Mouse (Mus musculus): Measurements from ENCODE around the gene Mtx1.
A peak's percentile ranks its signal among the peaks of the same experiment; 100 is the strongest.

The Mtx1 gene

DNA sequence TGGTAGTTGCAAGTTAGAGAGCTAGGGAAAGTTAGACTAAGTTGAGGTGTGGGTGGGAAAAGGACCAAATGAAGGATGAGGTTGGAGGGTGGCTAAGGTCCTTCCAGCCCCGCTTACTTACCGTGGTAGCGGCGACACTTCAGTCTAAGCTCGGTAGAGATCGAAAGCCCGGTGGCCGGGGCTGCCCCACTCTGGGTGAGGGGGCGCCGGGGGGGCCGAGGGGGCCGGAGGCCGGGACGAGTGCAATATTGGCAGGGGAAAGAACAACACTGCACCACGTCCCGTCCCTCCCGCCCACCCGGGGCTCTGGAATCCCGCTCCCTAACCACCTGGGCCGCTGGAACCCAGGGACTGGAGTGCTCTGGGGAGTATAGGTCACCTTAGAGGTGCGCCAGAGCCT lies at the start of gene Mtx1:
Mtx1 (minus strand) TSS at position 189 of the 400 bp plus-strand sequence.
- DNase-seq (ENCODE audit: low read depth, low spot score): no peak

DNA sequence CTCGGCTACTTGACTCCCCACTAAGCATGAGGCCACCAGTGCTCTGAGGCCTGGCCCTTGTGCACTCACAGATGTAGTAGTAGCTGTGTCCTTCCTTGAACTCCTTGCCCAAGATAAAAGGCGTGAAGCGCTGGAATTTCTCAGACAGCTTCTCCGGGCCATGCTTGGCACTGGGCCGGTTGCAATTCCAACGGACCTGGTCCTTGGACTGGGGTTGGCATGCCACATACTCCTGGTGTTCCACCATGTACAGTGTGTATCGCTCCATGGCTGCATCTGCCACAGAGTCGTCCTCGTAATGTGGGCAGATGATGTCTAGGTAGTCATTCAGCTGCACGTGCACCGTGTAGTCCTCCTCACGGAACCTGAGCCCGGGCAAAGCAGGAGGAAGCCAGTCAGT lies 49.2 kb upstream of the Mtx1 start:
- DNase-seq (ENCODE audit: low read depth, low spot score): no peak

DNA sequence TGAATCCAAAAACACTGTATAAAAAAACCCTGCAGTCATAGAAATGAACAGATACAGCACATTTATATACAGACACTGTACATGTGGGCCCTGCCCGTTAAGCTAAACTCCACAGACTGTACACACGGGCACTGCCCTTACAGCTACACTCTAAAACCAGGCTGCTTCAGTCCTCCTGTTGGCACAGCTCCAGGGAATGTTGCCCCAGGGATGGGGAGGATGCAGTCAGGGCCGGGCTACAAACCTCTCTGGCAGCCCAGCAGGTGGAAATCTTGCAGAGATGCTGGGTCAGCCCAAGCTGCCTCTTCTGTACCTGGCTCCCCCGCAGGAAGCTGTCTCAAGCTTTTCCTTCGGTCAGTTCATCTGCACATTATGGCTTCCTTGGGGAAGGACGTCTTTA lies 44.9 kb upstream of the Mtx1 start:
- DNase-seq (ENCODE audit: low read depth, low spot score): no peak

DNA sequence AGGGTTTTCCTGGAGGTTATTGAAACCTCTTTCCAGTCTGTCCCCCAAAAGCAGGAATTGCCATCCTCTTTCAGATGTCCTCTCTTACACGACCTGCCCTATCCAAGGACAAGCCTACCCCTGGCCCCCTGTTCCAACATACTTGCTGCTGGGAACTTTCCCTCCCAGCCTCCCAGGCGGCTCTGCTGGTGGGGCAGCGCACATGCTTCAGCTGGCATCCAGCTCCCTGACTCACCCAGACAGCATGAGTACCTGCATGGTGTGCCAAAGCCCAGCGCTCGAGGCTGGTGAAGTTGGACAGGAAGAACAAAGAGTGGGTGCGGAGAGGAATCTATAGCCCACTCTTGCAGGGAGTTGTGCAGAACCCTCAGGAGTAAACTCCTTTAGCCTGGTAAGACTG lies 44.0 kb upstream of the Mtx1 start:
- no peak for DNase-seq (ENCODE audit: low read depth, low spot score)

DNA sequence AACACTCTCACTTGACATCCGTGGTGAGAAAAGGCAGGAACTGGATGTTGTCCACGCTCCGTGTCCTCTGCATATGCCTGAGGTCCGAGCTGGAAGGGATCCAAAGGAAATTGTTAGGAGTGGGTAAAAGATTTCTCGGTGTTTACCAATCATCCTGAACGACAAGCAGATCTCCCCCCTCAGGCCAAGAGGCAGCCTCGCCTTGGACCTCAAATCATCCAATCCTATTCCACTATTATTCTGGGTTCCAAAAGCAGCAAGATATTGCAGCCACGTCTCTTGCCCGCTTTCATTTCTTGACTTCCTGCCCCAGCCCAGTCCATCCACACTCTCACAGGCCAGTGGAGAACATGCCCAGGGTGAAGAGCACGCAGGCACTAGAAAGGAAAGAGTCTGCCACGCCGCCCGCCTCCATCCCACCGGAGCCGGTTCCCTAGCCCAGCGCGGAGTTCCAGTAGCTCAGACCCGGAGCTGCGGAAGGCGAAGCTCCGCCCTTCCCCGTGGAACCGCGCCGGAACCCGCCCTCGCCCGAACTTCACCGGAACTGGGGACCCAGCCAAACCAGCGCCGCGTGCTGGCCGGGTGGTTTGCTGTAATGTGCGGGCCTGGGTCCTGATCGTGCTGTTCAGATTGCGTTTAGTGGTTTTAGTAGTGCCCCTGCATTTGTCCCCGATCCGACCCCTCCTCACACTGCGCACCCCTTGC lies 43.3 kb upstream of the Mtx1 start, which contains the start of gene Slc50a1:
Slc50a1 (minus strand) TSS at position 520 of the 705 bp plus-strand sequence.
- no peak for DNase-seq (ENCODE audit: low read depth, low spot score)

DNA sequence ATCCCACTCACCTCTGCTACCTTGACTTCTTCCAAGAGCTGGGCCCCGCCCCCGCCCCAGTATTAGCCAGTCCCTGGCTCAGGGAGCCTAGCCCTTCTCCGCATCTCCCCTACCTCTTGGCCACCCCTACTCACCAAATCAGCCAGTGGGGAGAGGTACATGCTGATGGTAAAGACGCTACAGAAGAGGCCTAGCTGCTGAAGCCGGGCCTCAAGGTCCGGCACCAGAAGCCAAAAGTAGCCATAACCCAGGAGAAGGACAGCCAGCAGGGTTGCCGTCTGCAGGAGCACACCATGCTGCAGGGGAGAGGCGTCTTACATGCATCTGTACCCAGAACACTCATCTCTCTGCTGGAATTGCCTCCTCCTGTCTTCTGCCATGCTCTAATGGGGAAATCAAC lies 42.0 kb upstream of the Mtx1 start:
- no peak for DNase-seq (ENCODE audit: low read depth, low spot score)

DNA sequence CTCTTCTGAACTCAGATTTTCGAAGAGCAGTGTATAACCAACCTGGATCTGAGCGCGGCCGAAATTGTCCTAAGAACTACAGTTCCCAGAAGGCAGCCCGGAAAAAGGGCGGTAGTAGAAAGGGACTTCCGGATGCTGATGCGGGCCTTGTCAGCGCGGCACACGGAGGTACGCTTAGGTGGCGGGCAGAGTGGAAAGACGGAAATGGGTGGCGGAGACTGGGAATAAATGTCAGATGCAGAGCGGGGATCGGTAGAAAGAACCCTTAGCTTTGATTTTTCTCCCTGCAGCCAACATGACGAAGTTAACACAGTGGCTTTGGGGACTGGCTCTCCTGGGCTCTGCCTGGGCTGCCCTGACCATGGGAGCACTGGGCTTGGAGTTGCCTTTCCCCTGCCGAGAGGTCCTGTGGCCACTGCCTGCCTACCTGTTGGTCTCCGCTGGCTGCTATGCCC lies 39.6 kb upstream of the Mtx1 start:
- DNase-seq (ENCODE audit: low read depth, low spot score): peak; percentile 84

DNA sequence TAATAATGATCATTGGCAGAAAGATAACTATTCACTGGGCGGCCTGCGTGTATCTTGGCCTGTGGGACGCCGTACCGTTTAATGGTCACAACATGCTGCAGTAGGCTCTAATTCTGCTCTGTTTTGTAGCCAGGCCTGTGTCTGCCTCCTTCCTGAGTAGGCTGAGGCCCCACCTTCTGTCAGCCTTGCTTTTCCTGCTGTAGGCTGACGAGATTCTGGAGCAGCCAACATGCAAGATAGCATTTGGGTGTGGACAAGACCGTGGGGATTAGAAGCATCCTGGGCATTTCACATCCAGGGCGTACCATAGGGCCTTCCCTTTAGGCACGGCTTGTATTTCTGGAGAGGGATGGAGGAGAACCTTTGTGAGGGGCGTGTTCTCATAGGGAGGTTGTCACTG lies 35.5 kb upstream of the Mtx1 start:
- no peak for DNase-seq (ENCODE audit: low read depth, low spot score)

DNA sequence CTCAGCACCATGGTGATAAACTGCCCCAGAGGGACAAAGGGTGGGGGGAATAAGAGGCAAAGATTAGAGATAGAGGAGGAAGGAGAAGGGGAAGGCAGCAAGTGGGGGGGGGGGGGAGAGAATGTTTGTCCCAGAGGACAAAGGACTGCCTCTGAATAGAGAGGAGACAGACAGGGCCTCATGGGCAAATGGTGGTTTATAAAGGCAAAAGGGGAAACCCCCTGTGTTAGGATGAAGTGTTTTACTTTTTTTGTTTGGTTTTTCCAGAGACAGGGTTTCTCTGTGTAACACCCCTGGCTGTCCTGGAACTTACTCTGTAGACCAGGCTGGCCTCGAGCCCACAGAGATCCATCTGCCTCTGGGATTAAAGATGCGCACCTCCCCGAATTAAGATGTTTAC lies 33.3 kb upstream of the Mtx1 start:
- no peak for DNase-seq (ENCODE audit: low read depth, low spot score)

DNA sequence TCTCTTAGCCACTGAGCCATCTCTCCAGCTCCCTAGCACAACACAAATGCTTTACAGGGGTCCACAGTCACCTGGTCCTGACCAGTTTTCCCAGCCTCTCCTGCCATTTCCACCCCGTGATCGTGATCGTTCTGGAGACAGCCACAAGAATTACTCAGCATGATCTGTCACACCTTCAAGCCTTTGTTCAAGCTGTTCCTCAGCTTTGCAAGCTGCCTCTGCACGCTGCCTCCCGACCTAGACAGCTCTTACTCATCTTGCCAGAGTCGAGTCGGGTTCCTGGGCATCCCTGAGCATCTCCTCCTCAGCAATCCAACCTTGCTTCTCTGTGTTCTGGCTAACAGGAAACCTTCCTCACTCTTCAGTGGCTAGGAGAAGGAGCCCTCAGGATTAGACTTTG lies 32.2 kb upstream of the Mtx1 start, which contains the start of gene Dpm3:
Dpm3 (plus strand) TSS at position 283 of the 400 bp plus-strand sequence.
- DNase-seq (ENCODE audit: low read depth, low spot score): no peak

DNA sequence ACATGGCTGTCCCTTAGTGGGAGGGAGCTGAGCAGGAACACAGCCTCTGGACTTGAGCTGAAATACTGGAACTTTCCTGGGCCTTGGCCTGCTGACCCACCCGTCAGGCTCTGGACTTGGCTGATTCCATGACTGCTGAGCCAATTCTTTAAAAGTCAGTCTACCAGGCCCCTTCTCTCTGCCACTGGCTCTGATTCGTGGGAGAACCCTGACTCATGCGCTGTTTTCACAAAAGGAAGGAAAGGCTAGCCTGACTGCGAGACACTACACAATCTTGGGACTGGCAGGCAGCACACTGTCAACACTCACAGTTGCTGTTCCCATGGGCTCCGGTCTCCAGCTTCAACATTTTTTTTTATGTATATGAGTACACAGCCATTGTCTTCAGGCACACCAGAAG lies 29.3 kb upstream of the Mtx1 start:
- no peak for DNase-seq (ENCODE audit: low read depth, low spot score)

DNA sequence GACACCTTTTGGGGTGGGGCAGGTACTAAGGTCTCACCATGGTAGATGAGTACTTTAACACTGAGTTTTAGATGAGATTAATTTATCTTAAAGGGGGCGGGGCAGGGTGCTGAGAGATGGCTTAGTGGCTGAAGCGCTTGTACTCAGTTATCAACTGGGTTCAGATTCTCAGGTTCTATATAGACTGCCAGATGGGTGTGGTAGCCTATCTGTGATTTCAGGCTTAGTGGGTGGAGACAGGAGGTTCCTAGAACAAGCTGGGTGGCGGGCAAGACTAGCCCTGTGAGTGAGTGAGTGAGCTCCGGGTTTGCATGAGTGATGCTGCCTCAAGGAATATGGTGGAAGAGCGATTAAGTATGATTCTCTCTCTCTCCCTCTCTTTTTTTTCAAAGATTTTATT lies 28.1 kb upstream of the Mtx1 start:
- no peak for DNase-seq (ENCODE audit: low read depth, low spot score)

DNA sequence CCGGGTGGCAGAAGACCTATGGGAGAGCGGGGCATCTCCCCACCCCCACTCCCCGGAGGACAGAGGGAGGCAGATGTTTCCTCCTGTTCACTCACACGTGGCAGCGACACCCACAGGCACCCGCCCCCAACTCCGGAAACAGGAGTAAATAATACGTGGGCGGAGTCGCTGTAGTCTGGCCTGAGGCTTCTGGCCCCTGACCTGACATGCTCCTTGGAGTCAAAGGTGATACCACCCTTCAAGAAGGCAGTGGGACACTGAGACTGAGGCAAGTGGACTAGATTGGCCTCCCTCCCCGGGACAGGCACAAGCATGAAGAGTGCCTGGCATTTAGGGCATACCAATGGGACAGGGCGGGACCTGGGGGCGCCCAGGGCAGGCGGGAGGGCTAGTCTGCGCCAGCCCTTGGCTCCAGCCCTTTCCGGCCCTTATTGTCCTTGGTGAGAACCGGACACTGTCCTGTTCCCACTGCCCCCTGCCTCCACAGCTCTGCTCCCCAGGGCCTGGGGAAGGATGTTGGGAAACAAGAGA lies 24.5 kb upstream of the Mtx1 start:
- DNase-seq (ENCODE audit: low read depth, low spot score): no peak

DNA sequence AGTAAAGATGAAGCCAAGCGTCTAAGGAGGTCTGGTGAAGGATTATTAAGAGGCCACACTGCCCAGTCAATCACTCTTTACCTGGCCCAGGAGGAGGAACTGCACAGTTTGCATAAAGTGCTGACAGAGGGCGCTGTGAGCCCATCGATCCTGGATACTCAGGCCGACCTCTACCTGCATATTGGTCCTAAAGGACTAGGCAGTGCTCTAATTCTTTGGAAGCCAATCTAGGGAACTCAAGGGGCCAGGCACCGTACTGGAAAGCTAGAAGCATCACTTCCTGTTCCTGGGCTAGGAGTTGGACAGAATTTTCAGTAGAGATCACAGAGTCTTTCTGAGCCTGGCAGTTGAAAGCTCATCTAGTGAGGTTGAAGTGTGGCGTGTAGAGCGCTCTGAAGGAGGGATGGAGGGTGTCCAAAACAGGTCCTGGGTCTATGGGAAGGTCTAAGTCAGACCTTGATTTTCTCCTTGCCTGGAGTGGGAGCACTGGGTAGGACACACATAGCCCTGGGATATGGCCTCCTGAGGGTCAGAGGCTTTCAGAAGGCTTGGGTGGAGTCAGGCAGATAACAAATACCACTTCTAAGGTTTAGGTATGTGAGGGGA lies 23.6 kb upstream of the Mtx1 start:
- DNase-seq (ENCODE audit: low read depth, low spot score): peak; percentile 65

DNA sequence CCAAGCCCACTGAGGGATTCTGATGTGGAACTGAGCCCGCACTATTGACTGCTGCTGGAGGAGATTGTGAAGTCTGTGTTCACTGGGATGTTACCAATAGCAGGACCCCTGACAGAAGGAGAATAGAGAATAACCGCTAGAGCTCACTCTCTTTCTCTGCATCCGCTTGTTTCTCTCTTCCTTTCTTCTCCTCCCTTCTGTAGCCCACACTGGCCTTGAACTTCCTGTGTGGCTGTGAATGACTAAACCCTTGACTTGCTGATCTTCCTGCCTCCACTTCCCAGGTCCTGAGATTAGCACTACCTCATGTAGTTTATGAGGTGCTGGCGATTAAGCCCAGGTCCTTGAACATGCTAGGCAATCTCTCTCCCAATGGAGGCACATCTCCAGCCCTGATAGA lies 20.6 kb upstream of the Mtx1 start:
- DNase-seq (ENCODE audit: low read depth, low spot score): no peak

DNA sequence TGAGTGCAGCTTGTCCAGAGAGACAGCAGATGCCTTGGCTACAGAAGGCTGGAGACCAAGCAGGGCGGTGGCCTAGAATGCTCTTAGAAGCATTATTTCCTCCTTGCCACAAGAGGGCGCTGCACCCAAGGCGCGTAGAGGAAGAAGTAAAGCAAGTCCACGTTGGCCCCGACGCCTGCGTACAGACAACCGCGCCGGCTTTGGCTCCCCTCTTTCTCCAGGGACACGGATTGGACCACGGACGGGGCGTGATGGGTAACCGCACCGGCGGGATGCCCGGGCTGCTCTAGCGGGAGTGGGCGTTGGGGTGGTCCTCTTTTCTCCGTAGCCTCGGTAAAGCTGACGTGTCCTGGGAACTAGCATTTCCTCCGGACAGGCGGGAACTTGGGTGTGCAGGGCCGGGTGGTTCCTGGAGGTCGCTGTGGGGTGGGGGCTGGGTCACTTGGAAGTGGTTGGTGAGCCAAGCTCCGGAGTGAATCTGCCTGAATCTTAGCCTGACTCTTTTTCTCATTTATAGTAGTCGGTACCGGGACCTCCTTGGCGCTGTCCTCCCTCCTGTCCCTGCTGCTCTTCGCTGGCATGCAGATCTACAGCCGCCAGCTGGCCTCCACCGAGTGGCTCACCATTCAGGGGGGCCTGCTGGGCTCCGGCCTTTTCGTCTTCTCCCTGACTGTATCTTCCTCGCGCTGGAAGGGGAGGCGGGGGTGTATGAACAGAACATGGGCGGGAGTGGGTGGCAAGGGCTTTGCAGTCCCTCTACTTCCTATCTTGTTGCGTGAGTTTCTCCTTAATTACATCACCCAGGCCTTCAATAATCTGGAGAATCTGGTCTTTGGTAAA lies 19.6 kb upstream of the Mtx1 start, which contains the start of gene Trim46:
Trim46 (minus strand) TSS at position 49 of the 840 bp plus-strand sequence.
- DNase-seq (ENCODE audit: low read depth, low spot score): peak; percentile 90

DNA sequence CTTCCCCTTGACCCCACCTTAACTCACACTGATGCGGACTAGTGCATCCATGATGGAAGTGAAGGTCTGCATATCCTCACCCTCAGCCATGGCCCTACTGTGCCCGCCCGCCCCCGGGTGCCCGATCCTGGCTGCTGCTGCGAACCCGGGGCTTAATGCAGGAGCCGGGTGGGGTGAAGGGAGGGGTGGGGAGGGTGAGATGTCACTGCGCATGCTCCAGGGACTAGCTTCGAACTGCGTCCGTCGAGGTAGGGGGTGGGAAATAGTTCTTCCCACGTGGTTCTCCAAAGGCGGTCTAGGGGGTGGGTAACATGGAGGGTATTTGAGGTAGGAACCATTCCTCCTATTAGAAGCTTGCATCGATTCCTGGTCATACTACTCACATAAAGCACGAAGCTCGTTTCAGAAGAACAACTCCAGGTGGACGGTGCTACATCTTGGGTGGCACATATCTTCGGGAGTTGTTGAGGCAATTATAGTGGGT lies 18.8 kb upstream of the Mtx1 start, which contains the start of gene Krtcap2:
Krtcap2 (plus strand) TSS at position 279 of the 484 bp plus-strand sequence.
- DNase-seq (ENCODE audit: low read depth, low spot score): peak; percentile 39

DNA sequence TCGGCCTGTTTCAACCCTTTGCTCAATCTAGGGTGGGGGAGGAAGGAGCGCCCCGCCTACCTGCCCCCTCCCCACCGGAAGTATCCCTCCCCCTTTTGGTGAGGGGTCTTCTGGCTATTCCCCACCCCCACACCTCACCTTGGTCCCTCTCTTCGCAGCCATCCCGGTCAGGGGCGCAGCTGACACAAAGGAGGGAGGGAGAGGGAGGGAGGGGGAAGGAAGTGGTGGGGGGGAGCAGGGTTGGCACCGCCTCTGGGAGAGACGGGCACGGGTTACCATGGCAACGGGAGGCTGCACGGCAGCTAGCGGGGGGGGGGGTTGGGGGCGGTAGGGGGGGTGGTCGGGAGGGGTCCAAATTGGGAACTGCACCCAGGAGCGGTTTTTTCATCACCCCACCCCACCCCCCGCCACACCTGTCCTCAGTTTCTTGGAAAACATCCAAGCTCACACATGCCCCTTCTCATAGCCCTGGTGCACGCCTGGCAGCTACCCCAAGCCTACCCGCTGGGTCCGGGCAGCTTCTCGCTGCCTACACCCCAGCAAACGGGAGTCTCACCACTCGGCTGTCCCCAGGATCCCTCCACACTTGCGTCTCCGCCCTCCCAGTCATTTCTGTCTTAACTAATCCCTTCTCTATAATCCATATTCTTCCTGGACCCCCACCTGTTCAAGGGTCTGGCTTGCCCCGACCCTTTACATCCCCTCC lies 18.2 kb upstream of the Mtx1 start:
- DNase-seq (ENCODE audit: low read depth, low spot score): peak; percentile 43

DNA sequence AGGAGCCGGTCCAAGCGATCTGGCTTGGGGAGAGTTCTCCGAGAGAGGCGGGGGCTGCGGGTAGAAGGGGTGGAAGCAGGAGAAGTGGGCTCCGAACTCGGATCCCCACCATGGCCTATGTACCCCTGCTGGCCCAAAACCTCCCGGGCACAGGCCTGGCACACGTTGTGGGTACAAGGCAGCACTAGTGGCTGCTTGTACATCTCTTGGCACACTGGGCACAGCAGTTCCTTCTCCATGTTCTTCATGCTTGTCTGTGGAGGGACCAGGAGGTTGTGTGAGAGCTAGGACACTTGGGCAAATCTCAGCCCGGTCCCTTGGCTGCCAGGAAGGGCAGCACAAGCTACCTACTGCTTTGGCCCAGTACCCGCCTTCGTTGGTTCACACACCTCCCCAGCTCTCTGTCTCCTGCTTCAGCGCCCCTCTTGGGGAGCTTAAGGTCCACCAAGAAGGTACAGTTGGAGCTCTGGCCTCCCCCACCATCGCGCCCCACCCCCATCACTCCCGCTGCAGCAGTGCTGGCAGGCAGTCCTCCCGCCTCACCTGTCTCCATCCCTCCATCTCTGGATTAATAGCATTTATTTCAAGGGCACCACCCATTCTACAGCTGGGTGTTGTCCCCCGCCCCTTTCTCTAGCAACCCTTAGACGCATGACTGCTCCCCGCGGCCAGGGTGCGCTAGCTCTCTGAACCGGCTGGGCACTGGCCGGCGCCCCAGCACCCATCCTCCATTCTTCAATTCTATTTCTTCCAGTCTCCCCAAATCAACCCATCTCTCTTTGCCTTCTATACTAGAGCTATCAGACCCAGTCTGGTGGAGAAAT lies 17.5 kb upstream of the Mtx1 start:
- DNase-seq (ENCODE audit: low read depth, low spot score): no peak

DNA sequence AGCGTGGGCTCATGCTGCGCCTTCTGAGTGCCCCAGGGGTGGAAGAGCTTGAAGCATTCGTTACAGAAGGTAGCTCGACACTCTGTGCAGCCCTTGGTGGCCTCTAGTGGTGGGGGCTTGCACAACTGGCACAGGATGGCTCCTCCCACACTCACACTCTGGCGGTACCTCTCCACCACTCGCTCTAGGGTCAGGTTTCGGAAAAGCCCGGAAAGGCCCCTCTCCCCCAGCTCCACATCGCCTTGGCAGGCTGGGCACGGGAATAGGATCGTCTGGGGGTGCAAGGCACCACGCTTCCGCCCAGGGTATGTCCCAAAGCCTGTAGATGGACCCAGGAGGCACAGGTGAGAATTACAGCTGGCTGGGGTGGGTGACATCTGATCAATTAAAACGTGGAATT lies 16.7 kb upstream of the Mtx1 start:
- DNase-seq (ENCODE audit: low read depth, low spot score): peak; percentile 75

Measured in forelimb bud, embryonic 11.5 days (tissue).